Mouse (Mus musculus) hindbrain, embryonic 12.5 days (tissue): ENCODE measurements around the gene Car2. TPM values are rescaled to one million over a fixed set of nuclear protein-coding genes. Genes with fewer than 3 reads are reported as not detected.

Experiments used
- polyA plus RNA-seq: library from polyadenylated mRNA; unstranded; fragments of >200 nt; fragmentation: Nextera tagmentation; extraction: Ambion mirVana; gene quantifications from 2 replicates; pipeline ENCODE4 v1.2.1, GENCODE M21; 2016

Gene Car2
- polyA plus RNA-seq, 1 experiment from 2014 or later = 77.2 TPM

Other genes starting within 250 kb of the Car2 start
- gene Car13, start 244.5 kb upstream of the Car2 start, polyA plus RNA-seq = 2.4 and 5.0 TPM in 2 replicates
- 0.23 TPM in 1 of 2 replicates, not detected in the other for gene Car1, start 77.9 kb upstream of the Car2 start, polyA plus RNA-seq
- 3.7 and 5.8 TPM in 2 replicates for gene Car3, start 22.8 kb upstream of the Car2 start, polyA plus RNA-seq